Mouse (Mus musculus): ENCODE measurements at regions not wholly inside any gene's neighbourhood (a gene's known extent, or its start where the extent isn't known, plus 50 kb on each side); places are given as distances from the start of the nearest gene placed in this dataset.
A peak's percentile ranks its signal among the peaks of the same experiment; 100 is the strongest.

- ATAC-seq, result peak; percentile 80
Measured at GRCm38 (mm10) chr13:92986719-92987553, 142.4 kb downstream of the Mtx3 start.

GRCm38 (mm10) chr13:92987691-92988090, 143.1 kb downstream of the Mtx3 start:
- no peak for ATAC-seq

- no peak for ATAC-seq
Measured at GRCm38 (mm10) chr13:92988600-92988999, 144.0 kb downstream of the Mtx3 start.

GRCm38 (mm10) chr13:92990316-92991206, 146.0 kb downstream of the Mtx3 start:
- ATAC-seq, result no peak
